Mouse (Mus musculus): ENCODE results near the gene Arl15.

Arl15 gene

GRCm38 (mm10) chr13:114198252-114198799 is 404.0 kb downstream of the Arl15 start:
- DNase-seq (ENCODE audit: inconsistent age in 2 of 2, low spot score in 1 of 2) = no peak

DNA sequence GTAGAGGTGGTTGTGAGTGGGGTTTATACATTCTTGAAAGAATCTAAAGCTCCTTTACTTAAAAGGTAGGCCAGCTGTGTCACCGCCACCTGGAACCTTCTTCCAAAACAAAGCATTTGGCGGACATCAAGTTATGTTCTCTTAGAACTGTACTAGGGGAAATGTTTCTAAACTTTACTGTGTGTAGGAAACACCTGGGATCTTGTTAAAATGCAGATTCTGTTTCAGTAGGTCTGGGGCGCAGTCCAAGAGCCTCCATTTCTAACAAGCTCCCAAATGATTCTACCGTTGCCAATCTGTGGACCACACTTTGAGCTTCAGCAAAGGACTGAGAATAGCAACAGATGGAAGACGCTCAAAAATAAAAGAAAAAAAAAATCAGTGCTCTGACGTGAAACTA is 405.4 kb downstream of the Arl15 start:
- DNase-seq (ENCODE audit: inconsistent age in 2 of 2, low spot score in 1 of 2) = no peak

DNA sequence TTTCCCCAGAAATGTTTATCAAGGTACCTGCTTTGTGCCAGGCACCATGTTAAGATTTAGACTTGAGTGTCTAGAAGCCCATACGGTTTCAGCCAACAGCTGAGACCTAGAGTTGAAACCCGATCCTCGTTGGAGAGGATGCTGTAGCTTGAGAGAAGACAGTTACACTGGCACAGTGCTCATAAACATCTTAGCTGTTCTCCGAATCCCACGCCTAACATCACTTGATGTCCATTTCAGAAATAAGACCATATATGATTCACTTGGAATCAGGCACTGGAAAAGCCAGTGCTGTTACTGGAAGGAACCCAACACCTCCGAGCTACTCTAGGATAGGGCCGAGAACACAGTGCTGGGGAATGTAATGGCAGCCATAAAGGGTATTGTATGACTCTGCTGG is 406.2 kb downstream of the Arl15 start:
- DNase-seq (ENCODE audit: inconsistent age in 2 of 2, low spot score in 1 of 2) = no peak

DNA sequence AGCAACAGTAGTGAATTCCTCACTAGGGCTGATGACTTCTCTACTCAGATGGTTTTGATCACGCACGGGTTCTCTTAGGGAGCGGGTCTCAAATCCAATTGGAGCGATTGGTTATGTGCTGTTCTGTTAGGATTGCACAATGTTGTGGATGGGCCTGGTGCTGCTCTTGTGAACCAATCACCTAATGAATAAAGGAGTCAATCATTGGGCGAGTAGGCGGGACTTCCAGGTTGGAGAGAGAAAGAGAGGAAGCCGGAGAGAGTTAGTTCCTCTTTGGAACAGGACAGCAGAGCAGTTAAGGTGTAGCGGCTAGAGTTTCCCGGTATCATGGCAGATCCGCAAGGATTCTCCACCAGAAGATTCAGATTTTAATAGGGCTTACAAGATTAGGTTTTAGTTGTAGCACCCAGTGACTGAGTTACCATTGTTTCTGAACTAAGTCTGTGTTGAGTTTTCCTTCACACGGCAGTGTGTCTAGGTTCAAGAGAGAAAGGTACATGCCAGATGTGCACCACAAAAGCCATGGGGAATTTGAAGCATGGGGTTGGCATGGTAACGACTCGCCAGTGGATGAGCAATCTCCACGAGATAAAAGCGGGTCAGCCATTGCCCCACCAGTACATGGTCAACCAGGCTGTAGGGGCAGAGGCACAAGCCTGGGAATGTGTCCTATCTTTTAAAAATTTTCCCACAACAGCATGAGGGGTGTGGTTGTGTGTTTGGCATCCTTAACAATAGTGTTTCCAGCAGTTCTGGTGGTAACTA is 408.7 kb downstream of the Arl15 start:
- no peak for DNase-seq (ENCODE audit: inconsistent age in 2 of 2, low spot score in 1 of 2)
